Mouse (Mus musculus) common myeloid progenitor, adult 5-6 weeks (primary cell): ENCODE measurements around the gene Scrn1. TPM values are rescaled to one million over a fixed set of nuclear protein-coding genes. Genes with fewer than 3 reads are reported as not detected.

ENCODE experiments used
- ATAC-seq: replicated peaks from 2 replicates; pipeline ENCODE4 v1.8.0; 2016; ENCODE audit warnings: low read depth, mild to moderate bottlenecking, moderate TSS enrichment, inconsistent platforms; ENCODE audit not compliant: poor library complexity, severe bottlenecking
- total RNA-seq: library from RNA; stranded (forward); fragments of 200-1000, 187-1606 nt; gene quantifications from 2 replicates; pipeline ENCODE4 v1.2.3, GENCODE M21; 2017

The Scrn1 gene
- not detected in 2 replicates for total RNA-seq

DNA sequence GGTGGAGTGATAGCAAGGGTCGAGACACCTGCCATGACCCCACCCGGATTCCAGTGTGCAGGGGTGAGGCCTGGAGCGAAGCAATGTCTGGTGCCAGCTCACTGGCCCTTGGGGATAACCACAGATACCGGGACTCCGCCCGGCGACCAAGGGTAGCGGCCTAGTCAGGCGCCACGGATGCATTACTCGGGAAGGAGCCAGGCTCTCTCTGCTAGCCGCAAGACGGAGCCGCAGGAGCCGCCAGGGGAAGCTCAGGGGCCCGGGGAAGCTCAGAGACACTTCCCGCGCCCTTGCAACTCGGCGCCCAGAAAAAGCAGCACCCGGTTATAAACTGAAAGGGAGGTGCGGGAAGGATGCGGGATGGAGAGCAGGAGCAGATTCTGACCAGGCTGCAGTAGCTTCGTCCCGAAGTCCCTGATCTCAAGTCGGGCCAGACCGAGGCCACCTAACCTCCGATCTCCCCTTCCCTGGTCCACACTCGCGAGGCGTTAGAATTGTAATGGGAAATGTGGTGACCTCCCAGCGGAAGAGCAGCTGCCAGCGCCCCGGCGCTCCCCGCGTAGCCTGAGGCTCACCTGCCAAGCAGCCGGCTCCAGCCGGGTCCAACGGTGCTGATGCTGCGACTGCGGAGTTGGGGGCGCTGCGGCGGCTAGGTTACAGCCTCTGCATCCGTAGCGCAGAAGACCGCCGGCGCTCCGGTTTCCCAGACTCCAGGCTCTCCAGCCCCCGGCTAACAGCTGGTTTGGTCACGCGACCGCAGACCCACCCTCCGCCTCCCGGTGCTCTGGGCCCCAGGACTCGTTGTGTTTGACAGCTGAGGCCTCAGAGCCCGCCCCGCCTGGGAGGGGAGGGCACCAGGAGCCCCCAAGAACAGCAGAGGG is at the start of gene Scrn1:
Gene Scrn1 (minus strand): TSS at position 825 of the 881 bp plus-strand sequence.
- ATAC-seq = peak; percentile 84

DNA sequence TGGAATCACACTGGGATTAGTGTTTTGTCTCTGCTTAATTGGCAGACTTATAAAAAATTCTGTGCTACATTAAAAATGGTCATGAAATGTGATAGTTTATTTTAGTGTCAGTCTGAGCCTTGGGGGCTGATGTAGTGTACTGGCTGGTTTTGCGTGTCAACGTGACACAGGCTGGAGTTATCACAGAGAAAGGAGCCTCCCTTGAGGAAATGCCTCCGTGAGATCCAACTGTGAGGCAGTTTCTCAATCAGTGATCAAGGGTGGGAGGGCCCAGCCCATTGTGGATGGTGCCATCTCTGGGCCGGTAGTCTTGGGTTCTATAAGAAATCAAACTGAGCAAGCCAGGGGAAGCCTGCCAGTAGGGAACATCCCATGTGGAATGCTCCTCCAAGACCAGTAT is 40.0 kb upstream of the Scrn1 start:
- no peak for ATAC-seq

DNA sequence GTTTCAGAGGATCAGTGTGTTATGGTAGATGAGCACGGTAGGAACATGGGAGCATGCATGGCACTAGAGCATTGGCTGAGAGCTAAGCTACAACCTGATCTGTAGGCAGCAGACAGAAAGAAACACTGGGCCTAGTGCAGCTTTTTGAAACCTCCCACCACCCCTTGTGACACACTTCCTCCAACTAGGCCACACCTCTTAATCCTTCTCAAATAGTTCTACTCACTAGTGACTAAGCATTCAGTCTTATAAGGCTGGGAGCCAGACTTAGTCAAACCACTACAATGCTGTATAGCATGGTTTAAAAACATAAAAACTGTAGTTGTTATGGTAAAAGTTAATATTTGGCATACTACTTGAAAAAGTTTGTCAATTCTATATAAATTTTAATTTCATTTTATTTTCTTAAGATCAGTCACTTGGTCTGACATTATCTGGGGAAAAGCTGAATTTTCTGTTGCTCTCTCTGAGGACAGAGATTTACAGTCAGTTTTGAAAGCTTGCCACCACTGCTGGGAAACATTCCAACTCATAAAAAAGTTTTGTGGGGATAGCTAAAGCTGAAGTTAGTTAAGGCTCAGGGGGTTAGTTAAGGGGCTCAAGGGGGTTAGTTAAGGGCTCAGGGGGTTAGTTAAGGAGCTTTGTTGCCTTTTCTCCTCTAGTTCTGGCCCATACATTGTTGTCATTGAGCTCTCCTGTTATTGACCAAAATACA is 37.9 kb upstream of the Scrn1 start:
- no peak for ATAC-seq

DNA sequence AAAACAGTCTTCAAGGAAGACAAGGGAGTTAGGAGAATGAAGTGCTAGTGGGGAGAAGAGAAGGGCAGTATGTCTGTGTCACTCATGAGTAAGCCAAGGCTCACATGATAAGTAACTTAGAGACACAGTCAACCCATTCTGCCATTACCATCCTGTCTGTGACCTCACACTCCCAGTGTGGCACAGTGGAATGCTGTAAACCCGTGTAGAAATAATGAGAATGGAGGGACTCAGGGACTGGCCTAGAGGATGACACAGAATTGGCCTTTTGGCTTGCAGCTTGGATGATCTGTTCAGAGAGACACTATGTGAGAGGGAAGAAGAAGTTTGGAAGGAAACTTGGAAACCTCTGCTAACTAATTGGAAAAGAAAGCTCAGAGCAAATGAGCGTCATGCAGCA is 36.6 kb upstream of the Scrn1 start:
- no peak for ATAC-seq

DNA sequence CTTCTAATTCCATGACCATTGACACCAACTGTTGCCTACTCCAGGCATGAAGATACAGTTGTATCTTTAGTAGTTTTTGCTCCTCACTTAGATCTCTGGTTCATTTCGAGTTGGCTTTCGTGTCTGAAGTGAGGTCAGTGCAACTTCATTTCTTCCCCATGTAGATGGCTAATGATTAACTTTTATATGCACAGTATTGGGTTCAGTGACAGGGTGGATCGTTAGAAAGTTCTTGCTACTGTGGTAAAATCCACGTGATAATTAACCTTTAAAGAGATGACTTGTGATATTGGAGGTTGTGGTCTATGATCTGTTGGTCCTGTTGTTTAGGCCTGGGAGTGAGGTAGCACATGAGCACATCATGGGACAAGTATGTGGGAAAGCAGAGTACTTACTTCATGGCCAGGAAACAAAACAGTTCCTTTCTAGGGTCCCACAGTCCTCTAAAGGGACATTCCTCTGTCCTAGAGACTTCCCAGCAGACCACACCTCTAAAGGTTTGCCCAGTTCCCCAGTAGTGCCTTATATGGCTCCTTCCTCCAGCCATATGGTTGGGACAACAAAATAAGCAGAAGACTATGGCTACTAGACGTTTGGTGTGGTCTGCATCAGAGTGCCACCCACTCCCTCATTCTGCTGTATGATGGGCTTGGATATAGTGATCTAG is 34.5 kb upstream of the Scrn1 start:
- ATAC-seq = no peak

DNA sequence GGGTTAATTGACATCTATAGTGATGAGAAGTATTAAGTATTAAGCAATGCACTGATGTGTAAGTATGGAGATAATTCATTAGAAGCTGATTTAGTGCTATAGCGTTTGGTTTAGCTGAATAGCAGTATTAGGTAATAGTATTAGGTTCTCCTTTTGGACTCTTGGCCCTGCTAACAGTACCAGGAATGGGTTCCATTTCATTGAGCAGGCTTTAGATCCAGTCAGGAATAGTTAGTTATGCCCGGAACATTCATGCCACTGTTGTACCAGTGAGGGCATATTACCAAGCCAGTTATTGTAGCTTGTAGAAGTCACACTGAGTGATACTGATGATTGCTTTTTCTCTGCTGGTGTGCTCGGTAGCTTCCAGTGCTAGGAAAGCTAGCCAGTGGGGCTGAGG is 31.4 kb upstream of the Scrn1 start:
- ATAC-seq = no peak

DNA sequence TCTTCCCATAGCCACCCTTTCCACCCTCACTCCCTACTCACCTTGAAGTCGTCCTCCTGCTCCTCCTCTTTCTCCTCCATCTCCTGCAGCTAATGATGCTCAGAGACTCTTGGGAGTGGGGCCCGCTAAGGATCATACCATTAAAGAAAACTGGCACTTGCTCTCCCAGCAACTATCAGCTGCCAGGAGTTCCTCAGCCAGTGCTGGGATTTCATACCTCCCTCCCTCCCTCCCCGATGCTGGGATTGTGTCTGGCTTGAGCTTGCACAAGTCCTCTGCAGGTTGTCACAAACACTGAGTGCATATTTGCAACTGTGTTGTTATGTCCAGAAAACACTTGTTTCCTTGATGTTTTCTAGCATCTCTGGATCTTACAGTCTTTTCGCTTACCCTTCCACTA is 30.9 kb upstream of the Scrn1 start, which contains the start of gene Fkbp14:
Gene Fkbp14 (minus strand): TSS at position 101 of the 400 bp plus-strand sequence.
- ATAC-seq = no peak

DNA sequence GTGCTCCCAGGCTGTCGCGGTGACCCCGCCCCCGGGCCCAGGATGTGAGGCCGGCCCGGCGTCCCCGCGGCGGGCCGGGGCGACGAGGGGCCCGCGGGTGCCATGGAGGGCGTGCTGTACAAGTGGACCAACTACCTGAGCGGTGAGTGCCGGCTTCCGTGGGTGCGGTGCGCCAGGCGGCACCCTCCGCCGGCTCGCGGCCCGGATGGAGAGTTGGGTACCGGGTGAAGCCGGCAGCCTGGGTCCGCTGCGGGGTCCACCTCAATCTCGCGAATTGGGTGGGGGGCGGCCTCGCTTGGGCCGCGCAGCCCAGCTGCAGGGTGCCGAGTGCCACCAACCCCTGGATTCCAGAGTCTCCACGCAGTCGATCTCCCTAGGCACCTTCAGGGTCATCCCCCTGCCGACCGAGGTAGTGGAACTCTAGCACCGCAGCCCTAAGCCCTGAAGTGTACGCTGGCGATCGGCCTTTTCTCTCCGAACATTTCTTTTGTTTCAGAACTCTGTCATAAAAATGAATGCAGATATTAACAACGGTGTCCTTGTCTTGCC is 29.1 kb upstream of the Scrn1 start:
- no peak for ATAC-seq

DNA sequence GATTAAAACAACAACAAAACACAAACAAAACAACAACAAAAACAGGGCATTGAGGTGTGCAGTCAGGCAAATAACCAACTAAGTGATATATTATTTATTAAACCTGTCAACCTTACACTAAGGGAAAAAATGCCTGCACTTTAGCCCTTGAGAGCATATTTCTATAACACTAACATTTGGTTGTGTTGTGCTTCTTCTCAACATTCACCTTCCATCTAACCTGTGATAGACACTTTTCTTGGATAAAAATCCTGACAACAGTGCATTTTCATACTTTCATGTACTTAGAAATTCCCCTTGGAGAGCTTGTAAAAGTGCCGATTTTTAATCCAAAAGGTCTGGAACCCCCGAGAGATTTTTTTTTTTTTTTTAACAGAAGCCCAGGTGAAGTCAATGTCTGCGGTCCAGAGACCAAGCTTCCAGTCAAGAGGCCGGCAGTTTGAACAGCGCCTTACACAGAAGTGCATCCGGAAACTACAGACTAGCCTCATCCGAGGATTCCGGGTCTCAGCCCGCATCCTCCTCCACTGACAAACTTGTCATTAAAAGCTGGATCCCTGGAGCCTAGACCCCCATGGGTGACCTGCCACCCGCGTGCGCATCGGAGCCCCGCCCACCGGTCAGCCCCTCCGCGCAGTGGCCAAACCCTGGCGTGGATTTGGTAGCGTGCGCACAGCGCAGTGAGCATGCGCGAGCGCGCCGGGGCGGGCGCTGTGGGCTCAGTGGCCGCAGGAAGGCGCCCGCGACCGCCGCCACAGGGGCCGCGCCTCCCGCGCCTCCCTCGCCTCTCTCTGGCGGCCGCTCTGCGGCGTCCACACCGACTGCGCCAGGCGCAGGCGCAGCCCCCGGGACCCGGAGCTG is 28.4 kb upstream of the Scrn1 start, which contains the start of gene Plekha8:
Gene Plekha8 (plus strand): TSS at position 643 of the 861 bp plus-strand sequence.
- peak; percentile 80 for ATAC-seq

DNA sequence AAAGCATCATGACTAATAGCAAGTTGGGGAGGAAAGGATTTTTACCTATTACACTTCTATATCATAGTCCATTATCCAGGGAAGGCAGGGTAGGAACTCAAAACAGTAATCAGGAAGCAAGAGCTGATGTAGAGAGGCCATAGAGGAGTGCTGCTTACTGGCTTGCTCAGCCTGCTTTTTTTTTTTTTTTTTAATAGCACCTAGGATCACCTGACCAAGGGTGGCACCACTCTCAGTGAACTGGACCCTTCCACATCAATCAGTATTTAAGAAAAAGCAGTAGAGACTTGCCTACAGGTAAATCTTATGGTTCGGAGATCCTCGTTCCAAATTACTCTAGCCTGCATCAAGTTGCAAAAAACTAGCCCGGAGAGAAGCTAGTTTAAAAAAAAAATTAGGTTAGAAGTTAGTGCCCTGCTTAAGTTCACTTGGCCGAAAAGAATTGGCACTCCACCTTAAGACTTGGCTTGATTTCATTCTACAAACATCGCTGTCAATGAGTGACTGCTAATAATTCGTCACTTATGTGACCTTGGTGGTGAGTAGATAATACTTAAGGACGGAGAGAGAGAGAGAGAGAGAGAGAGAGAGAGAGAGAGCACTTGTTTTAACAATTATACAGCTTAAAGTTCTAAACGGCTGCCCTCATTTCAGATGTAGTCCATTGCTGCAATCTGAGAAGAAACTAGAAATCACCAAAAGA is 27.6 kb upstream of the Scrn1 start:
- ATAC-seq = no peak

DNA sequence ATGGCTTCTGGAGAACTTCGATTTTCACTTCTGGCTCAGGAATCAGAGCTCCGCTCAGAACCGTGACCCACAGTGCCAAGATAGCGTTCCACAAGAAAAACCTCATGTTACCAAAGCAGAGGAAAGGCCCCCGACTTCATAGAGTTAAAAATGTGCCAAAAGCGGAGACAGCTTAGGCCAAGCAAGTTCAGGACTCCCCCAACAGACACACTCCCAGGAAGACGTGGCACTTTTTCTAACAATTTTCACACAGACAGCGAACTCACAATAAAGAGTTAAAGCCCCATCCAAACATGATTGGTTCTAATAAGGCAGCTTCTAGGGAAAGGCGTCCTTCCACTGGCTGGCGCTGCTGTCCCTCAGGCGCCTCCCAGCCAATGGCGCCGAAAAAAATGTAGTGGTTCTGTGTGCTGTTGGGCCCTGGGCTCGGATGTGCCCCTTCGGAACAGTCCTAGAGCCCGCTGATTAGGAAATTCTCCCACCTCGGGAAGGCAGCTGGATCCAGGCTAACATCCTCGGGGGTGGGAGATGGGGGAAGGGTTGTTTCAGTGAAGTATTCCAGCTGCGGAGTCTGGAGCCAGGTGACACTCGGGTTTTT is 26.7 kb upstream of the Scrn1 start:
- ATAC-seq = peak; percentile 93

DNA sequence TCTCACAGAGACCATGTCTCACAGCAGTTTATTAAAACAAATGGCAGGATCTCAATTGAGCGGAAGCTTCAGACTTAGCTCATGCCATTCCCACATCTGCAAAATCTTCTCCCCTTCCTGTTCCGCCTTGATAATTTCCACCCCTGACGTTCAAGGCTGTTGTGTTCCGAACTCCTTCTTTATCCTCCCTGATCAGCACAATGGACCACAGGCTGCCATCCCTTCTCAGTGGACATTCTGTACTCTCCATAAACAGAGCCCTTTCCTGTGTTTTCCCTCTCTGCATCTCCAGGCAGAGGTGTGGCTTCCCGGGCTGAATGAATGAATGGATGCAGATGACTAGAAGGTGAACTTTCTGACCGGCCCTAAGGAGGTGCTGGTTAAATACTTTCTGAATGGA is 25.5 kb upstream of the Scrn1 start:
- ATAC-seq = no peak

DNA sequence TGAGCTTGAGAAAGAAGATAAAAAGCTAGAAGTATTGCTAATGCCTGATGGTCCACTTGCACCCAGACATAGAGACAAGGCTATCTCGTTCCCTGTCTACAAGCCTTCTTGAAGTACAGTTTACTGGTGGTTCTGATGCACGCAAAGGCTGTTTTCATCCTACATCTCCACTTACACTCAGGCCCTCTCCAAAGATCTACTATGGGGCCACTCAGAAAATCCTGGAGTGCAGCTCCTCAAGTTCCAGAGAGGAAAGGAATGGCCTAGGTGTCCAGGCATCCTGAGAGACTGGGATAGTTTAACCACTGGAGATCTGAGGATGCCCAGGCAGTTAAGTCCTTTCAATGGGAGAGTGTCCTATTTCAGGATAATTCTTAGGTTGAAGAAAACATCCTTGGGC is 24.4 kb upstream of the Scrn1 start:
- ATAC-seq = no peak

DNA sequence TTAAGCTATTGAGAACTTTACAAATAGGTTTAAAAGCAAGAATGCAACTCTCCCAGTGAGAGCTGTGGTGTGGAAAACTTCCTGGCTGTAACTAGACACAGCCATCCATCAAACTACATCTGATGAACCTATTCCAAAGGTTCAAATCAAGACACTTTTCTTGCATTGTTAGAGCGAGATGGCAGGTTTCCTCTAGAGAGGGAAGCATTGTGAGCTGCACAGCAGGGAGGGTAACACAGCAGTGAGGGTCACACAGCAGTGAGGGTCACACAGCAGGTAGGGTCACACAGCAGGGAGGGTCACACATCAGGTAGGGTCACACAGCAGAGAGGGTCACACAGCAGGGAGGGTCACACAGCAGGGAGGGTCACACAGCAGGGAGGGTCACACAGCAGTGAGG is 21.9 kb upstream of the Scrn1 start:
- no peak for ATAC-seq

DNA sequence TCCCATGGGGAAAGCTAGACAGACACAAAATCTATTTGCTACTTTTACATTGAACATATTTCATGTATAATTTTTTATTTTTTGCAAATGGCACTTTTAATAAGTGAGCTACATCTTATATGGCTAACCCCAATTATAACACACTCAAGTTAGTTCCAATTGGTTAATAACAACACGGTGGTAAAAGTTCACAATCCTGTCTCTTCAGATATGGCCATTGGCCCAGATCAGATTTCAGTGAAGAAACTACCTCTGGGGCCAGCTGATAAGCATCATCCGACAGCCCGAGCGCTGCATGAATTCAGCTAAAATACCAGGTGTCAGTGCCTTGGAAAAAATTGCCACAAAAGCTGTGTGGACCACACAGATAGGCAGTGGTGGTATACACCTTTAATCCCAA is 21.4 kb upstream of the Scrn1 start:
- ATAC-seq = no peak

DNA sequence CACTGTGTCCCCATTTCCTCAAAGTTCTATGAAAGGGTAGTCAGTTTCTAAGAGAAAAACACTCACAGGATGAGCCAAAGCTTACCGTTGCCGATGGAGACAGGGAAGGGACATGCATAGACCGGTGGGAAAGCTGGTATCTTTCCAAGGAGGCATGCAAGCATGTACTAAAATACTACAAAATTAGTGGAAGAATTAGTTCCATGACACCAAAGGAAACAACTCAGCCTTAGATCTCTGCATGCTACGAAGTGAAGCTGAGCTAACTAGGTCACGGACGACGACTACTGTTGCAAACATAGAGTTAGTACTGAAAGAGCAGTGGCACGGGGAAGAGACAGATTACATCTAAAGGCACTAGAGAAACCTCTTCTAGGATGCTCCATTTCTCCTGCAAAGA is 20.6 kb upstream of the Scrn1 start:
- ATAC-seq = no peak

DNA sequence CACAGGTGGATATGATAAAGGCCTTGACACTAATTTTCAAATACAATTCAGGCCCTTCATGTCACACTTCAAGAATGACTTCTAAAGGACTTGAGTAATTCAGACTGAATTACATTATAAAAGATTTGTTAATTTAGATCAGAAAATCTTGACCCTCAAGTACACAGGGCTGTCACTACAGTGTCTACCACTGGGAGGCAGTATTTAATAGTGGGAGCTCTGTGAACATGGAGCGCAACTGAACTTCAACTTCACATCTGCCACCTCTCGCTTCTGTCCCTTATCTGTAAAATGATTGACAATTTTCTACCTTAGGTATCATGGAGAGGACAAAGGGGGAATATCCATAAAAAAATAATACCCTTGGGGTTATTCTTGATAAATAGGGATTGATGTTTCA is 19.9 kb upstream of the Scrn1 start:
- peak; percentile 86 for ATAC-seq

DNA sequence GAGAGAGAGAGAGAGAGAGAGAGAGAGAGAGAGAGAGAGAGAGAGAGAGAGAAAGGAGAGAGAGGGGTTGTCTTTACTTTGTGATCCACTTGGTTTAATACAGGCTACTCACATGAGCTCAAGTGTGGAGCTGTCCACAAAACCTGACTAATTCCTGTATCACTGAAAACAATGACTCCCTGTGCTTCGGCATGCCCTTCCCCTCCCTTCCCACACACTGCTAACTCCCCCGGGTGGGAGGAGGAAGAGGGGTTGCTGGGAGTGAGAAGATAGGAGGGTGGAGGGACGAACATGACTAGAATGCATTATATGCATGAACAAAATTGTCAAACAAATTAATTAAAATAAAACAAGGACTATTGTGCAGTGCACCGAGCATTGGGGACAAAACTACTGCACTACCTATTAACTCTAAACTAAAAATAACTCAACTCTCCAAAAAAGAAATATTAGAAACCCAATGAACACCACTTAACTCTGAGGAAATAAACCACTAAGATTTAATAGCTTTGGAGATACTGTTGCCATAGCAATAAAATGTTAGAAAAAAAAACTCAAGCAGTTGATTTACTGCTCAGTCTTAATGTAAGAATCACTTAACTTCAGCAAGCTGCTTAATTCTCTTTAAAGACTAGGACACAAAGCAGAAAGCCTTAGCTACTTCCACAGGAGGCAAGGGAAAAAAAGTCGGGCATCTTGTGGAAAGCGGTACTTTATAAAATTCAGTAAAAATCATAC is 7.1 kb upstream of the Scrn1 start:
- no peak; the same call in 1 of the 2 replicates for ATAC-seq
